Mouse (Mus musculus) frontal cortex, postnatal 36 days (tissue): ENCODE data around the gene Zfp944.
"Not testable (repeated sequence)": the region's sequence is repeated elsewhere in the genome, so short reads cannot be mapped to it uniquely, and the experiment has no call there.

Experiments used
- DNase-seq, 2 experiments: peaks; one replicate each; pipeline ENCODE4 v3.0.0; 2022; ENCODE audit warnings: low spot score in 2 of 2

The Zfp944 gene

GRCm38 (mm10) chr17:22361101-22361781 is at the start of gene Zfp944, which contains the start of gene Zfp758:
Gene Zfp944 (minus strand): TSS chr17:22361400.
Gene Zfp758 (plus strand): TSS chr17:22361453.
- peak; percentile 41 to 54 for DNase-seq

GRCm38 (mm10) chr17:22410756-22411155 is 49.6 kb upstream of the Zfp944 start:
- DNase-seq = peak in 1 of 2 experiments; percentile 8

GRCm38 (mm10) chr17:22363895-22364294 is 2.7 kb upstream of the Zfp944 start:
- no peak for DNase-seq

- DNase-seq = no peak
Measured at GRCm38 (mm10) chr17:22360572-22360971, 628 bp downstream of the Zfp944 start.

GRCm38 (mm10) chr17:22352794-22353193 is 8.4 kb downstream of the Zfp944 start:
- DNase-seq = peak; percentile 19 to 51

GRCm38 (mm10) chr17:22315247-22315646 is 46.0 kb downstream of the Zfp944 start:
- not testable (repeated sequence) for DNase-seq

- peak; percentile 89 to 97 for DNase-seq
Measured at GRCm38 (mm10) chr17:22314730-22315226, 46.4 kb downstream of the Zfp944 start, which contains the start of gene CT030661.1. Gene CT030661.1 (minus strand): TSS chr17:22314837.

GRCm38 (mm10) chr17:22314219-22314618 is 47.0 kb downstream of the Zfp944 start:
- DNase-seq = not testable (repeated sequence)
